Mouse (Mus musculus): ENCODE data around the gene Nell1.
"Not testable (repeated sequence)": the region's sequence is repeated elsewhere in the genome, so short reads cannot be mapped to it uniquely, and the experiment has no call there.

Nell1 gene

DNA sequence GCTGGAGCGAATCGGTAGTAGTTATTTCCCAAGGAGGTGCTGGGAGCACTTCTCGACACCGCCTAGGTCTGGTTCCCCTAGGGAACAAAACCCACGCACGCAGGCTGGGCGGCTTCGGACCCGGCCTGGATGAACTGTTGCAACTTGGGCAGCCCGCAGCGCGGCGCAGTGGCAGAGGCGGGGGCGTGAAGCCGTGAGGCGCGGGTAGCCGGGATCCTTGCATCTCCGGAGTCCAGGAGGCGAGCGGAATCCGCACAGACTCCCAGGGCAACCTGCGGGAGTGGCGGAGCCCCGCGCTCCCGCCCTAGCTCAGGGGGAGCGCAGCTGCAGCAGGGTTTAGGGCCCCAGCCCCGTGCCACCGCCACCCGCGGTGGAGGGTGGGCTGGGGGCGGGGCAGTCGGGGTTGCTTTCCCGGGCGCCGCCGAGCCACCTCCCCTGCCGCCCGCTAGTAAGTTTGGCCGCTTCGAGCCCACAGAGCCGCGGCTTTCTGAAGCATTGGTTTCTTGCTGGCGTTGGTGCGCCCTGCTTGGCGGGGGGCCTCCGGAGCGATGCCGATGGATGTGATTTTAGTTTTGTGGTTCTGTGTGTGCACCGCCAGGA, at the start of gene Nell1:
Gene Nell1, plus strand, starts transcription at position 24 of the 600 bp plus-strand sequence.
- peak; percentile 35 for ATAC-seq (ENCODE audit: low TSS enrichment)

DNA sequence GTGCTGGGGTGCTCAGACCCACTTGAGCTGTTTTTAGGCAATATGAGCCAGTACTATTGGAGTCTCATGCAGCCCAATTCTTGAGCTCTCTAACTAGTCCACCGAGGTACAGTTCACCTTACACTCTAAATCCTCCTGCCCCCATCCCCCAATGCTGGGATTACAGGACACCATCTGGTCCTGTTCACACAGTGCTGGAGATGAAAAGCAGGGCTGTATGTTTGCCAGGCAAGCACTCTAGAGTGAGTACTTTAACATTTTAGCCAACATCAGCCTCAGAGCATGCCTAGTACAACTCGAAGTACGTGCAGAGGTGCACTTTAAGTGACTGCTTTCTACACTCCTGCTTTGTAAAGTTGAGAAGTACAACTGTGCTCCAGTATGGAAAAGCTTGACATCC, 46.1 kb upstream of the Nell1 start:
- no peak for ATAC-seq (ENCODE audit: low TSS enrichment)

DNA sequence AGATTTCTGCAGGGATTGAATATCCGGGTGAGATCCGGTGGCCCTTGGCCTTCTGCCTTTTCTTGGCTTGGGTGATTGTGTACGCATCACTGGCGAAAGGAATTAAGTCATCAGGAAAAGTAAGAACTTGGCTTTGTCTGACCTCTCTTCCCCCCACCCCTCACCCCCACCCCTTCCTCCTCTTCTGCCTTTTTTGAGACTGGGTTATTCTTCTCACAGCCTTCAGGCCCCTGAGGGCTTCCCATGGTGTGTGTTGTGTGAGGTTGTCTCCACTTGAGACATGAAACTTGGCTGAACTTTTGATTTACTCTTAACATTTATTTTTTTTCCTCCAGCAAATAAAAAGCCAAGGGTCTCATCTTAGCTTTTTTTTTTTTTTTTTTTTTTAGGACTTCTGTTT, 44.7 kb upstream of the Nell1 start:
- ATAC-seq (ENCODE audit: low TSS enrichment), result no peak

DNA sequence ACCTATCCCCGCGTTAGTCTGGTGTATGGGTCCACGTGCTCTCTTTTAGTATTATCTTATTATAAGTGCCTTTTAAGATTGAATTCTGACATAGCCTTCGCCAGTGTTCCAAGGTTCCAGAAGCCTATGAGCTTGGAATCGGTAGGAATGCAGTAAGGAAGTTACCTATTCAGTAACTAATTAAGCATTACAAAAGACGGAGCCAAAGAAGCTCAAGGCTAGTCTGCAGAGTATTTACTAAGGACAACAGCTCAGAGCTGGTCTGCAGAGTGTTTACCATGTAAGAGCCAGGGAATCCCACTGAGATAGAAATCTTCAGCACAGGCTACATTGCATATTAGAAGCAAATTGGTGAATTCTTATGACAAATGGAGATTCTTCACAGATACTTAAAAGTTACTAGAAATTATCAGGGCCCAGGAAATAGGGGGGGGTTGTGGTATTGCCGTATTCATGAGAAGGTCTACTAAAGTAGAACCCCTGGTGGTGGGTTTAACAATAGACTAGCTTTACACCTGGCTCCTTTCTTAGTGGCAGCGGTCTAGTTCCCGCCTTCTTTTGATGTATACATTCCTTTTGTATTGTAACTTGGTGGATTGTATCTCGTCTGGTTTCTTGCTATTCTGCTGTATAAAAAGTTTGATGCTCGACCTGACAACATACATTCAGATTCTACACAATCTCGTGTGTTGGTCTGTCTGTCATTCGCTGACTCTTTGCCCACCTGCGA, 41.1 kb upstream of the Nell1 start:
- not testable (repeated sequence) for ATAC-seq (ENCODE audit: low TSS enrichment)

DNA sequence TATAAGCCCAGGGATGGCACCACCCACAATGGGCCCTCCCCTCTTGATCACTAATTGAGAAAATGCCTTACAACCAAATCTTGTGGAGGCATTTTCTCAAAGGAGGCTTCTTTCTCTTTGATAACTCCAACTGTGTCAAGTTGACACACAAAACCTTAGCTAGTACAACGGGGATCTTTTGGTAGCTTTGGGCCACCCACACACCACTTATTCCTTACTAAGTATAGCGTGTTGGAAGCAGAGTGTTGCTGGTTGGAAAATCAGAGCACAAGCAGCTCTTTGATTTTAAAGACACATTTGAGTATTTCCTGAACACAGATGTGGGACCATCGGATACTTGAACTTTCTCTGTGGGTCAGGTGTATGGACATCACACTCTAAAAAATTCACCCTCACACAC, 37.8 kb upstream of the Nell1 start:
- ATAC-seq (ENCODE audit: low TSS enrichment), result peak; percentile 95

DNA sequence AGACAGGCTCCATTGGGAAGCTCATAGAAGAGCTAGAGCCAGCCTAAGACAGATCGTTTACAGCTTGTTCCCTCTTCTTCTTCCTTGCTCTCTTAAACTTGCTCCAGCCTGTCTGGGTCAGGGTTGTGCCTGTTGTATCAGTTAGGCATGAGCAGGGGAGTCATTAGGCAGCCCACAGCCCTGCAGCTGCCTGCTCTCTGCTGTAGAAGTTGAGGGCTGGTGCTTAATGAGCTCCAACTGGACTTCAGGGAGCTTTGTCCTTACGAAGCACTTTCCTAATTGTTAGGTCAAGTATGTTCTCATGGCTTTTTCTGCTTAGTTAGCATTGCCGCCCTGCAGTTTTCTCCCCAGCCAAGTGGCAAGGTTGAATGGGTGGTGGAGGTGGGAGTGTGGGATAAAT, 32.6 kb upstream of the Nell1 start:
- ATAC-seq (ENCODE audit: low TSS enrichment), result no peak

DNA sequence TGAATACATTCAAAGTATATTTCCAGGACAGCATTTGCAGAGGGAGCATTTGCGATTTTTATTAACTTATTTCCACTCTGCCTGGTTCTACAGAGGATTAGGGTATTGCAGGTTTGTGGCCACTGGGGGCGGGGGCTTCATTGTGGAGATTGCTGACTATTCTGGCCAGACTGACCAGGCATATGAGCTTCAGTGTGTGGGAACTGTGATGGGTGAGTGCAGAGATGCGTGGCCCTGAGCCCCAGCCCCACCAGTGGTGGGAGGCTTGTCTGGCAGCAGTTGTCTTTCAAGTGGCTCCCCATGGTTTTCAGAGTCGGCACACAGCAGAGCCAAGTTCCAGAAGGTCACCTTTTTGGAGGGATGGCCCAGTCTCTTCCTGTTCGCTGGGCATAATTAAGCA, 32.2 kb upstream of the Nell1 start:
- no peak for ATAC-seq (ENCODE audit: low TSS enrichment)

DNA sequence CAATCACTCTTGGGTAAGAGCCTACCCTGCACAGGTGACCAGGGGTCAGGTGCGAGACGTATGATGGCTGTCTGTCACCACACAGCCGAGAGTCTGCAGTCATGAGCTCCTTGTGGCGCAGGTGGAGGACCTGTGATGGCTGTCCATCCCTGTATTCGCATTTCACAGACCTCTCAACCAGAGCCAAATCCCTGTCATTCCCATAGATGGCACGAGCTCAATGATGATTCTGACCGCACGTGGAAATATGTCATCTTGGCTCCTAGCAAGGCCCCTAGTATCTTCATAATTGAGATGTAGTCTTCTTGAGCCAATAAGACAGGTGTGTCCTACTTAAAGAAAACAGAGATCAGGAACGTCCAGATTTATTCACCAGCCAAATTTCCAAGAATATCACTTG, 28.0 kb upstream of the Nell1 start:
- no peak for ATAC-seq (ENCODE audit: low TSS enrichment)

DNA sequence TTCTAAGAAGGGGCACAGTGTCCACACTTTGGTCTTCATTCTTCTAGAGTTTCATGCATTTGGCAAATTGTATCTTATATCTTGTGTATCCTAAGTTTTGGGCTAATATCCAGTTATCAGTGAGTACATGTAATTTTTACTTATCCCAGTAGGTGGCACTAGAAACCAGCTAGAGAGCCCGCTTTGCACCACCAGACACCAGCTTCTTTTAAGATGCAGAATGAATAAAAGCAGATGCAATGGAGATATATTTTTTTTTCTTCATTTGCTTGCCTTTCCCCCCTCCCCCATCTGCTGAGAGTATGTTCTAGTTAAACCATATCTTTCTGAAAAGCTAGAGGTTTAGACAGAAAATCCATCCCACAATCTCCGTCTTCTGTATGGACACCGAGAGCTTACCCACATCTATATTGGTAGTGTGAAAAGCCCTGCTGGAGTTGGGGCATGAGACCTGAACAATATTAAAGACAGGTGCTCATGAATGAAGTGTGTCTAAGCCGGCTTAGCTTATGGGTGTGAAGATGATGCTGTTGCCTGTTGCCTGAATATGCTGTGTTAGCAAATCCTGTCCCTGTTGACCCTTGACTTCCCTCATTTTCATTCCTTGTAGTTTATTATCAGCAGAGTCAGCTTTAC, 21.0 kb upstream of the Nell1 start:
- ATAC-seq (ENCODE audit: low TSS enrichment), result peak; percentile 74

DNA sequence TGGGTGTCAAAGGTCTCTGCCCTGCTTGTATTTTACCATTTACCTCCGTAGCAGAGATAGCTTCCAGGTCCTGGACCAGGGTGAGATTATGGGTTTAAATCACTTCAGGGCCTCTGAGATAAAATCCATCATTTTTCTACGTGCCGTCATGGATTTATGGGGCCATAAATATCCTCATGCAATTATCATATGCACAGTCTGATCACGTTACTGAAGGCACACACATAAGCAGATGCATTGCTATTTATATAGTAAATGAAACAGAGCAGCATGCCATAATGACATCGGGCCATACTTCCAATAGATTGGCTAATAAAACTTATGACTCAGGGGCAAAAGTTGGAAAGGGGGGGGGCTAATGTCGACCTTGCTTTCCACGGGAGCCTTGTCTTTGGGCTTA, 19.8 kb upstream of the Nell1 start:
- ATAC-seq (ENCODE audit: low TSS enrichment), result no peak

DNA sequence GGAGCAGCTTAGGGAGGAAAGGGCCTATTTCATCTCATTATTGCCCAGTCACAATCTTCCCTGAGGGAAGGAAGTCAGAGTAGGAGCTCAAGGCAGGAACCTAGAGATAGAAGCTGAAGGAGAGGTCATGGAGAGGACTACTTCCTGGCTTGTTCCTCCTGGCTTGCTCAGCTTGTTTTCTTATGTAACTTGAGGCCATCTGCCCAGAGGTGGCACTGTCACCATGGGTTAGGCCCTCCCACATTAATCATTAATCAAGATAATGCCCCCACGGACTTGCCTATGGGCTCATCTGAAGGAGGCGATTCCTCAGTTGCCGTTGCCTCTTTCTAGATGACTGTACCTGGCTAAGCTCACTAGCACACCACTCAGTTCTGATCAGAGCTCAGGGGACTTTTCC, 17.5 kb upstream of the Nell1 start:
- ATAC-seq (ENCODE audit: low TSS enrichment), result no peak

DNA sequence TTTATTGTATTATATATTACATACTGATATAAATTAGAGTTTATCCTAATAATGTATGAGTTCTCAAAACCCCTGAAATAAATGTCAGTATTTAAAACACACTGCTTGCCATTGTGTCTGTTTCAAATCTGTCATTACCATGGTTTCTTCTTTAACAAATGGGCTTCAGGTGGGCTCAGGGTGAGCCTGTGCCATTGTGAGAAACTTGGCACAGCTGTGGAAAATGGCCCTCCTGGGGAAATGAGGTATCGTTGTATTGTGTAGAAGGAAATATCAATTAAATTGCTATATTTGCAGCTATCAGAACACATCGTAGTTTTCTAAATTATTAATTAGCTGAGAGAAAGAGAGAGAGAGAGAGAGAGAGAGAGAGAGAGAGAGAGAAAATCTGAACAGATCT, 10.9 kb upstream of the Nell1 start:
- ATAC-seq (ENCODE audit: low TSS enrichment), result no peak

DNA sequence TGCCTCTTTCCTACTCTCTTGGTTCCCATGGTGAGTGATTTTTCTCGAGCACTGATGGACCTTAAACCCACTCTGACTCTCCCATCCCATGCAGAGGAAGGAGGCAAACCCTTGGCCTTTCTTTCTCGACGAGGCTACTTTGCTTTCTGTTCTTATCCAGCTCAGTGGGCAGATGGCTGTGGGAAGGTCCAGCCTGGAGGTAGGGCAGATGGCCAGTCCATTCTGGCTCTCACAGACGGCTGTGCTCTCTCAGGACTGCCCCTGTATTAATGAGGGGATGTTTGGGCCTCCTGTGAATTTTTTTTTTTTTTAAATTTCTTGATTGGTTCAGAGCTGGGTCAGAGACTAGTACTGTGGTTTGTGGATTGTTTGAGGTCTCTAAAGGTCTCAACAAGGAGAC, 5.1 kb upstream of the Nell1 start:
- no peak for ATAC-seq (ENCODE audit: low TSS enrichment)

DNA sequence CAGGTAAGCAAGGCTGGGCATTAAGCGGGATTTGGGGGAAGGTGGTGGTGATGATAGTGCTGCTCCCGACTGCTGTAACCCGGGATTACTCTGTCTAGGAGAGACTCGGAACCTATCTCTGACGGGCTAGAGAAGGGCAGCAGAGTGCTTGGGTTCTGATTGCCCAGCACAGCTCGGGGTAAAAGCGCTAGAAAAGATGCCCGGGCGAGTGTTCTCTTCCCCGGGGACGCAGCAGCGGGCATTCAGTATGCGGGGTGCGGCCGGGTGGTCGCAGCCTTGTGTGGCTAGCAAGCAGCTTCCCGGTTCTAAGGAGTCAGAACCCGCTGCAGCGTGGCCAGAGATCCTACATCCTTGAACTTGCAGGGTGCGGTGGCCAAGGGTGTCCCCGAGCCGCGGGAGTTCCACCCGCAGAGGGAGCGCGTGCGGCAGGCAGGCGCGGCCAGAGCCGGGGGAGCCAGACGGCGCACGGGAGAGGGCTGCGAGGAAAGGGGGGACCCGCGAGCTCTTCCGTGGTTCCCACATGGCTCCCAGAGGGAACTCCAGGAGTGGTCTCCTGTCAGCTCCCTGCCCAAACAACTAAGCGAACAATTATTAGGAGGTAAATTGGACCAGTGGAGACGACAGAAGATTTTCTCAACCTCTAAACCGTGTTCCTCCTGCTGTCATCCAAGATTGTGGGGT, 917 bp downstream of the Nell1 start:
- peak; percentile 68 for ATAC-seq (ENCODE audit: low TSS enrichment)

DNA sequence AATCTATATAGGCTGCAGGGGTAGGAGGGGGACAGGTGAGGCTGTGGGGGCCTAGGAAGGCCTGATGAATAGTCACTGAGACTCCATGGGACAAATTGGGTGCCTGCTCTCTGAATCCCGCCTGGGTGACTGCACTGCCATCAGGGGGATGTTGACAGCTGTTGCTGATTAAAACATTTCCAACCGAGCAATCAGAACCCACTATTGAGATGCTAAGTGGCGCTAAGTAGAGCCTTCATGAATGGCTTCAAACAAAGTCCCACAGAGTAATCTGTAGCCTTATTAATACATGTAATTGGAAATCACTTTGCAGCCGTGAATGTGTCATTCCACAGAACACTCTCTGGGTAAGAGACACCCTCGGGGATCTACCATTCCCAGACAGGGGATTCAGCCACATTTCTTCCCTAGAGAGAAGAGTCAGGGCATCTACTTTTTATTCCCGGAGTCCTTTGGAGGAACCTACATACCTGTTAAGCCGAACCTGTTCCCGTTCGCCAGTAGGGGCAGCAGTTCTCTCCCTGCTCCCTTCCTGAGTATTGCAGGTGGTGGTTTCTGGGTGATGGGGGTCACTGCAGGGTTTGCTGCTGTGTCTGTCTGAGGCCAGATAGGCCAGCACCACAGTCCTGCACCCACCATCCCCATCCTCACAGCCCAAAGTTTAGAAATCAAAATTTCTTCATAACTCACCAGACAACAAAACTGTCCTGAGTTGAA, 7.0 kb downstream of the Nell1 start:
- 0 out of 2 replicates have a peak, but pooled peaks have one; percentile 52 for ATAC-seq (ENCODE audit: low TSS enrichment)

DNA sequence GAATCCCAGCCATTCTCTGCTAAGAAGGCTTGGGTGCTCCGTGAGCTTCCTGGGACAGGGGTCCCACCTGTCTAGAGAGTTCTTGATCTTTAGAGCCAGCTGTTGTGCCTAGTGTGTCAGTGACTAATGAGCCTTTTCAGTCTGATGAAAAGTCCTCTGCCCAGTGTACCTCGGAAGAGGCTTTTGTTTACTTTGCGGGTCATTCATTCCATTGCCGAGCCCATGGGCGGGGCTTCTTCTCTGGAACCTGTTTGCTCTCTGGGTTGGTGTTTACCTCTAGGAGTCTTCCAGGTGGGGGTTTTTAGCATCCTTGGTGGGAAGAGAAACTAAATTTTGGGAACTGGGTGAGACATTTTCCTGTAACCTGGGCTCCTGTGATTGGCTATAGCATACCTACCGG, 10.0 kb downstream of the Nell1 start:
- ATAC-seq (ENCODE audit: low TSS enrichment), result no peak

DNA sequence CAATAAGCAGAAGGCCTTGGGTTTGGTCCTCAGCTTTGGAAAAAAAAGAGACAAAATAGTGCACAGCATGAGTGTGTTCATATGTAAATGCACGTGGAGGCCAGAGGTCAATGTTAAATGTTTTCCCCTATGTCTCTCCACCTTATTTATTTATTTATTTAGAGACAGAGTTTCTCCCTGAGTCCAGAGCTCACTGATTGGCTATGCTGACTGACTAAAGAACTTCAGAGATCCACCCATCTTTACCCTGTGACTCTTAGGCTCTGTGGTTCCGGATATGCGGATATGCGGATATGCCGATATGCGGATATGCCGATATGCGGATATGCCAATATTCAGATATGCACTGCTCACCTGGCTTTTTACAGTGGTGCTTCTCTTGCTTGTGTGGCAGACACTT, 11.3 kb downstream of the Nell1 start:
- no peak for ATAC-seq (ENCODE audit: low TSS enrichment)

DNA sequence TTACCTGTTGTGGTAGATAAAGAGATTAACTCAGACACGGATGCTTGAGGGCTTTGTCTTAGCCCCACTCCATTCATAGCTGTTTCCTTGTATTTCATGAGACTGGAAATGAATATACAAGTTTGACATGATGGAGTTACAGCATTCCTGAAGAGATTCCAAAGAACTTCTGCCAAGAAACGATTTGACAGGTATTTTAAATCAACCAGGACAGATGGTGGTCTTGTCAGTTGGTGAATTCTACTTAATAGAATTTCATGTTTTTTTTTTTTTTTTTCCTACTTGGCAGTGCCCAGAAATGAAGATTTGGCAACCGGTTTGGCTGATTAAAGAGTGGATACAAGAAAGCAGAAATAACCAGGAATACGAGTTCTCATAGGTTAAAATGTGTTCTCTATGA, 24.7 kb downstream of the Nell1 start:
- no peak for ATAC-seq (ENCODE audit: low TSS enrichment)

DNA sequence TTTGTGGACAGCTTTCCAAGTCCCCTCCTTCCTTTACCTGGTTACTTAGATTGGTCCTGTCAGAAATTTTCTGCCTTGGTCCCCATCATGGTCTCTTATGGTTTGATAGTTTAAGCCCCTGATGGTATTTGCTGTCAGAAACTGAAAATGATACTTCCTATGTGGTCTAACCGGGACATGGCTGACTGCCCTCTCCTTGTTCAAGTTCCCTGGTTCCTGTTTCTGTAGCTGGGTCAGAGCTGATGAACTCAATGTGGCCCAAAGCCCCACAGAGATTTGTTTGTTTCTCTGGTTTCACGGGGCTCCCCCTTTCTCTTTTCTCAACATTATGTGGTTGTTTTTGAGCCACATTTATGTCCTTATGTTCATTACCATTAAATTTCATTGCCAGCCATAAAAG, 30.6 kb downstream of the Nell1 start:
- no peak for ATAC-seq (ENCODE audit: low TSS enrichment)

DNA sequence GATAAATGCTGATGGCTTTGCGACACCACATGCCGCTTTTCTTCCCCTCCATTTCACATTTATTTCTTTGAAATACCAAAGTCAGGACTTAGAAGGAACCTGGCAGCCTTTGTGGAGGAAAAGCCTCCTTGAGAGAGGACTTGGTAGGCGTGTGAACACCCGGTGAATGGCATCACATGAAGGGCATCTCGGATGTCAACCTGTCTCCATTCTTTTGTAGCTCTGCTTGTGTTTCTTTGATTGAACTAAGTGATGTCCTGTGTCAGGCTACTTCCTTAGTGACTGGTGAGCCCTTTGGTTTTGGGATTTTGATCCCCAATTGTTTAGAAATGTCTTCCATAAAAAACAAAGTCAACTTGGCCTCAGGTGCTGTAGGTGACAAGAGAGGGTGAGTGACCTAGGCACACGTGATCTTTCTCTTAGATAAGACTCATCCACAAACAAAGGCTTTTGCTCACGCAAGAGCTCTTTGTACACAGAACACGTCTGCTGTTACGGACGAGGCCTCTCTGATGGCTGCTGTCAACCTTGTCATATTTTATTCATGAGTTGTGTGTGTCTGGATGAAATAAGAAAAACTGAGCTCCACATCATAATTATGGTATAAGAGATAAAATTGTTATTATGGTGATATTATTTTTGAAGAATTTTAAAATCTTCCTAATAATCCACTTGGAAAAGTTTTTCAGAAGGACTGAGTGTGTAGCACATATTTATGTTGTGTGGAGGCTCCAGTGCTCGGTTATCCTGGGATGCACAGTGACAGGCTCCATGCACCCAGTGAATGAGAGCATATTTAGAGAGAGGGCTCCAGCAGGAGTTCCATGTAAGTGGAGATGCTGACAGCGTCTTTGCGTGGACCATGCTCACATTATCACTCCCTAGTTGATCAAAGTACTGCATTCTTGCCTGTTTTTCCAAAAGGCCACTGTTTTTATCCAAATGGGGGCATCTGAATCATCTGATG, 60.8 kb downstream of the Nell1 start:
- no peak for ATAC-seq (ENCODE audit: low TSS enrichment)

DNA sequence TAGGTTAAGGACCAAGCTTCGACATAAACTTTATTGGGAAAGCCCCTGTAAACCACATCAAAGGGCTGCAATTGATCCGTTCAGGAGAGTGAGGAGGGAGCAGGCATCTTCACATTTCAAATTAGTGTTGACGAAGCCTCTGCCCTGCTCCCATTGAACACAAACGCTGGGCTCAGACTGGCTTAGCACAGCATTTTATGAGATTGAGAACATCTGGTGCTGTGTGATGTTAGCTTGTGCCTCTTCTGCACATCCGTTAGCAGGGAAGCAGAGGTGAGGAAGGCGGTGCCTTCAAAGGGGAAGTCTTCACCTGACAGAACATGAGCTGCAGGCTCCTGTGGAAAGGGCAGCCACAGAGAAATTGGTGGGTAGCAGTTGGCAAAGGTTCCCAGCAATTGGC, 66.4 kb downstream of the Nell1 start:
- ATAC-seq (ENCODE audit: low TSS enrichment), result no peak

Data from frontal cortex, adult (tissue).